Mouse (Mus musculus) liver, embryonic 16.5 days (tissue): ENCODE measurements around the gene Nufip1. TPM values are rescaled to one million over a fixed set of nuclear protein-coding genes. Genes with fewer than 3 reads are reported as not detected.

Experiments used
- ATAC-seq: fragments of 200-750 bp; cut with Nextera tagmentation; 2 replicates; pipeline ENCODE4 v1.8.0; 2017; ENCODE audit warnings: low read depth, mild to moderate bottlenecking, moderate number of reproducible peaks, moderate library complexity
- H3K27ac ChIP-seq: fragments of 300-500 bp; sonication (generic); 2 replicates; pipeline ENCODE4 v1.5.1; 2014; ENCODE audit warnings: mild to moderate bottlenecking, low read length
- H3K27me3 ChIP-seq: fragments of 300-500 bp; sonication (generic); 2 replicates; pipeline ENCODE4 v1.6.1; 2014; ENCODE audit warnings: low read depth, low read length, mixed read lengths; ENCODE audit not compliant: control insufficient read depth, insufficient read depth
- H3K36me3 ChIP-seq: fragments of 300-500 bp; sonication (generic); 2 replicates; pipeline ENCODE4 v1.6.1; 2014; ENCODE audit warnings: mild to moderate bottlenecking; ENCODE audit not compliant: control insufficient read depth, insufficient read depth
- H3K4me1 ChIP-seq: fragments of 300-500 bp; sonication (generic); 2 replicates; pipeline ENCODE4 v1.6.1; 2014; ENCODE audit warnings: low read depth, low read length, mixed read lengths; ENCODE audit not compliant: control insufficient read depth
- H3K4me2 ChIP-seq: fragments of 300-500 bp; sonication (generic); 2 replicates; pipeline ENCODE4 v1.6.1; 2014; ENCODE audit warnings: low read depth, low read length, mixed read lengths
- H3K4me3 ChIP-seq: fragments of 300-500 bp; sonication (generic); 2 replicates; pipeline ENCODE4 v1.5.1; 2014; ENCODE audit warnings: low read depth, mild to moderate bottlenecking, low read length
- H3K9ac ChIP-seq: fragments of 300-500 bp; sonication (generic); 2 replicates; pipeline ENCODE4 v1.6.1; 2014; ENCODE audit warnings: low read depth, low read length
- H3K9me3 ChIP-seq: fragments of 300-500 bp; sonication (generic); replicated peaks from 2 replicates; pipeline ENCODE4 v1.6.1; 2016; ENCODE audit warnings: low read length; ENCODE audit not compliant: control insufficient read depth
- WGBS: fragments of 180-500 bp; shearing (Covaris S2); extraction: QIAGEN DNeasy Blood & Tissue Kit; methylation state at CpG from one replicate; pipeline ENCODE4 v1.1.7; 2014; ENCODE audit not compliant: insufficient replicate concordance; 5-methylcytosine and 5-hydroxymethylcytosine counted together
- polyA plus RNA-seq: library from polyadenylated mRNA; unstranded; fragments of >200 nt; fragmentation: Nextera tagmentation; extraction: Ambion mirVana; gene quantifications from 2 replicates; pipeline ENCODE4 v1.2.1, GENCODE M21; 2015

Gene Nufip1
- polyA plus RNA-seq, 1 experiment from 2014 or later, result 4.3 TPM

DNA sequence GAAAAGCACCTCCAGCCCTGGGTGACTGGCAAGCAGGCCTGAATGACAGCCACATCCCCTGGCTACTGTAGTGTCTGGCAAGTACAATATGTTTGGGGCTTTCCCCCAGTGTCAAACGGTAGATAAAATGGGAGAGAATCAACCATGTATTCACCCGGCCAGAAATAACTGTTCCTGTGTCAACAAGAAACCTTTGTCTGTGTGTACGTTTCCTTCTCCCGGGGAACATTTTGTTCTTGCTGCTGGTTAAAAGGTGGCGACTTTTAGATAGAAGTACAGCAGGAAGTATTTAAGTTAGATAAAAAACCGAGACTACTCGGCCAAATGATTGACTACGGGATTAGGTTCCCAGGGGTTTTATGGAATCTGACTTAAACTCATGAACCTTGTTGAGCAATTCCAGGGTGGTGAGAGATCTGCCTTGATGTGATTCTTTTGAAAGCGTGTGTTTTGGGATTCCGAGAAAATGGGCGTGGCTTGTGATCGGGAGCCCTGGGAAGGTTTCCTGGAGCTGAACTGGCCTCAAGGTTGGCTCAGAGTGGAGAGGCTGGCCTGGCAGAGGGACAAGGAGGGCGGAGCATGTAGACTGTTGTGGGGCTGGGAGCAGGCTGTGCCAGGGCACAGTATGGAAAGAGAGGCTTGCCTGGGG is 39.0 kb downstream of the Nufip1 start:
- H3K27ac ChIP-seq, result no peak overlapping the region
- H3K4me3 ChIP-seq, result peak overlapping the region; percentile 41
- H3K9me3 ChIP-seq, result no peaks in the 10 kb centered on the region
- peaks cover 36% of the 10 kb centered on the region for H3K4me1 ChIP-seq
- H3K36me3 ChIP-seq, result no peaks in the 10 kb centered on the region
- 12% methylated on average over 13 of the region's 13 CpGs for WGBS
- no peak overlapping the region for H3K9ac ChIP-seq
- ATAC-seq, result no peak
- no peaks in the 10 kb centered on the region for H3K27me3 ChIP-seq
- peak overlapping the region; percentile 49 for H3K4me2 ChIP-seq

- no peaks in the 10 kb centered on the region for H3K9me3 ChIP-seq
- H3K4me3 ChIP-seq, result no peak overlapping the region
- no peaks in the 10 kb centered on the region for H3K27me3 ChIP-seq
- H3K9ac ChIP-seq, result no peak overlapping the region
- no peaks in the 10 kb centered on the region for H3K36me3 ChIP-seq
- ATAC-seq, result no peak
- 87% methylated on average over 11 of the region's 11 CpGs for WGBS
- no peak overlapping the region for H3K27ac ChIP-seq
- H3K4me1 ChIP-seq, result peaks cover 32% of the 10 kb centered on the region
- no peak overlapping the region for H3K4me2 ChIP-seq
Measured at GRCm38 (mm10) chr14:76150499-76150898, 39.8 kb downstream of the Nufip1 start.

- 39% methylated on average over 2 of the region's 2 CpGs for WGBS
- Histone ChIP-seq H3K9ac (no peak overlapping the region), H3K27me3 (no peaks in the 10 kb centered on the region), H3K27ac (no peak overlapping the region), H3K36me3 (no peaks in the 10 kb centered on the region), H3K4me1 (peaks cover 27% of the 10 kb centered on the region), H3K4me2 (peak overlapping the region; percentile 87; the same call in 1 of the 2 replicates), H3K4me3 (no peak overlapping the region), H3K9me3 (no peaks in the 10 kb centered on the region)
- ATAC-seq, result no peak
Measured at GRCm38 (mm10) chr14:76151011-76151410, 40.3 kb downstream of the Nufip1 start.

DNA sequence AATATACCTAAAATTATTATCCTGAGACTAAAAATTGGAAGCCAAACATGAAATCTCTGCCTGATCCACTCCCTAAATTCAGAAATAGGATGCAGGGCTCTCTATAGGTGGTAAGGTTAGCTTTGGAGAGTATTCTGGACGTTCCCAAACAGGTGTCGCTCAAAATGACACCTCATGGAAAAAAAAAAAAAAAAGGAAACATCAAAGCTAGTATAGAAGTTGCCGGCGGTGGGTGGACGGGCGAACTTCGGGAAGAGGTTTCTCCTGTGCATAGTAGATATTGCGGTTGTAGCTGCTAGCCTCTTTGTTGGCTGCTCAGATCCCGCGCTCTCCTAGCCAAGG is 41.1 kb downstream of the Nufip1 start:
- H3K27me3 ChIP-seq, result no peaks in the 10 kb centered on the region
- no peaks in the 10 kb centered on the region for H3K9me3 ChIP-seq
- H3K4me2 ChIP-seq, result peak overlapping the region; percentile 87
- peaks cover 24% of the 10 kb centered on the region for H3K4me1 ChIP-seq
- H3K36me3 ChIP-seq, result no peaks in the 10 kb centered on the region
- peak overlapping the region; percentile 87 for H3K9ac ChIP-seq
- peak overlapping the region; percentile 94 for H3K27ac ChIP-seq
- peak overlapping the region; percentile 88 for H3K4me3 ChIP-seq
- WGBS, result 2% methylated on average over 10 of the region's 10 CpGs
- ATAC-seq, result no peak

GRCm38 (mm10) chr14:76152162-76153002 is 41.7 kb downstream of the Nufip1 start:
- no peaks in the 10 kb centered on the region for H3K36me3 ChIP-seq
- H3K4me1 ChIP-seq, result peaks cover 24% of the 10 kb centered on the region
- H3K9me3 ChIP-seq, result no peaks in the 10 kb centered on the region
- peak; percentile 89 for ATAC-seq
- H3K4me2 ChIP-seq, result peak overlapping the region; percentile 87
- no peaks in the 10 kb centered on the region for H3K27me3 ChIP-seq
- H3K9ac ChIP-seq, result peak overlapping the region; percentile 87
- peak overlapping the region; percentile 88 for H3K4me3 ChIP-seq
- under 1% methylated on average over 41 of the region's 41 CpGs for WGBS
- peak overlapping the region; percentile 94 for H3K27ac ChIP-seq

- Histone ChIP-seq H3K27me3 (no peaks in the 10 kb centered on the region), H3K4me2 (peak overlapping the region; percentile 87), H3K9ac (peak overlapping the region; percentile 64), H3K4me1 (peaks cover 24% of the 10 kb centered on the region), H3K4me3 (peak overlapping the region; percentile 88), H3K36me3 (no peaks in the 10 kb centered on the region), H3K27ac (peak overlapping the region; percentile 94), H3K9me3 (no peaks in the 10 kb centered on the region)
- no peak for ATAC-seq
- 5% methylated on average over 24 of the region's 24 CpGs for WGBS
Measured at GRCm38 (mm10) chr14:76153003-76153675, 42.4 kb downstream of the Nufip1 start.

GRCm38 (mm10) chr14:76153828-76154227 is 43.1 kb downstream of the Nufip1 start:
- no peak for ATAC-seq
- Histone ChIP-seq H3K36me3 (no peaks in the 10 kb centered on the region), H3K4me1 (peaks cover 24% of the 10 kb centered on the region), H3K9ac (no peak overlapping the region), H3K27me3 (no peaks in the 10 kb centered on the region), H3K4me3 (no peak overlapping the region; the same call in 1 of the 2 replicates), H3K4me2 (no peak overlapping the region), H3K27ac (no peak overlapping the region), H3K9me3 (no peaks in the 10 kb centered on the region)
- WGBS, result 6% methylated on average over 6 of the region's 6 CpGs

GRCm38 (mm10) chr14:76158192-76158785 is 47.6 kb downstream of the Nufip1 start:
- ATAC-seq, result peak; percentile 52; the same call in 1 of the 2 replicates
- peaks cover 2% of the 10 kb centered on the region for H3K4me1 ChIP-seq
- no peaks in the 10 kb centered on the region for H3K36me3 ChIP-seq
- H3K9me3 ChIP-seq, result no peaks in the 10 kb centered on the region
- no peak overlapping the region for H3K4me3 ChIP-seq
- no peak overlapping the region for H3K27ac ChIP-seq
- H3K9ac ChIP-seq, result no peak overlapping the region
- H3K27me3 ChIP-seq, result no peaks in the 10 kb centered on the region
- H3K4me2 ChIP-seq, result no peak overlapping the region
- 29% methylated on average over 5 of the region's 5 CpGs for WGBS
